Mouse (Mus musculus) liver, adult 2 months (tissue): Measurements from ENCODE around the gene Iapp. TPM values are rescaled to one million over a fixed set of nuclear protein-coding genes. Genes with fewer than 3 reads are reported as not detected.
A peak's percentile ranks its signal among the peaks of the same experiment; 100 is the strongest.
"Not testable (repeated sequence)": the region's sequence is repeated elsewhere in the genome, so short reads cannot be mapped to it uniquely, and the experiment has no call there.

Experiments
- DNase-seq: peaks from one replicate; pipeline ENCODE4 v3.0.0-alpha.2; 2011; ENCODE audit warnings: low read depth, low spot score; ENCODE audit errors: extremely low read depth
- H3K27ac ChIP-seq: fragments of 200-500 bp; replicated peaks from 2 replicates; pipeline ENCODE4 v1.5.1; 2012; ENCODE audit warnings: low read depth, mild to moderate bottlenecking, control low read depth, inconsistent platforms, low read length; ENCODE audit not compliant: insufficient read depth
- H3K27me3 ChIP-seq: fragments of 200-500 bp; 2 replicates; pipeline ENCODE4 v1.6.1; 2012; ENCODE audit warnings: mild to moderate bottlenecking, moderate library complexity, low read length, inconsistent platforms; ENCODE audit not compliant: control insufficient read depth, insufficient read depth
- H3K36me3 ChIP-seq: fragments of 200-500 bp; 2 replicates; pipeline ENCODE4 v1.6.1; 2012; ENCODE audit warnings: low read length, inconsistent platforms; ENCODE audit not compliant: control insufficient read depth, insufficient read depth
- H3K4me1 ChIP-seq: fragments of 200-500 bp; 2 replicates; pipeline ENCODE4 v1.6.1; 2011; ENCODE audit warnings: low read length; ENCODE audit not compliant: control insufficient read depth, insufficient read depth
- H3K4me3 ChIP-seq: fragments of 200-500 bp; 2 replicates; pipeline ENCODE4 v1.5.1; 2011; ENCODE audit warnings: low read depth, mild to moderate bottlenecking, control low read depth, low read length, moderate library complexity; ENCODE audit not compliant: insufficient read depth
- H3K79me2 ChIP-seq: fragments of 200-500 bp; 2 replicates; pipeline ENCODE4 v1.6.1; 2012; ENCODE audit warnings: inconsistent platforms, mild to moderate bottlenecking, low read length, moderate library complexity; ENCODE audit not compliant: control insufficient read depth, insufficient read depth
- H3K9ac ChIP-seq: fragments of 200-500 bp; 2 replicates; pipeline ENCODE4 v1.6.1; 2012; ENCODE audit warnings: low read depth, mild to moderate bottlenecking, control low read depth, inconsistent platforms, low read length
- CTCF ChIP-seq: fragments of 200-500 bp; IDR thresholded peaks from 2 replicates; pipeline ENCODE4 v1.5.1; 2011; ENCODE audit warnings: low read depth, low read length, control low read depth
- POLR2A ChIP-seq: fragments of 200-500 bp; IDR thresholded peaks from 2 replicates; pipeline ENCODE4 v1.6.1; 2011; ENCODE audit warnings: low read length, control low read depth; ENCODE audit not compliant: insufficient read depth; ENCODE audit errors: extremely low read depth
- WGBS: fragments of 180-500 bp; shearing (Covaris S2); methylation state at CpG from one replicate; pipeline ENCODE4 v1.1.7; 2018; 5-methylcytosine and 5-hydroxymethylcytosine counted together
- polyA plus RNA-seq: library from polyadenylated mRNA; depleted of rRNA; stranded (reverse); fragments of >200 nt; gene quantifications from 2 replicates; pipeline ENCODE4 v1.2.3, GENCODE M21; 2012; rRNA removed
- total RNA-seq: library from RNA; depleted of rRNA; stranded (reverse); fragments of >200 nt; gene quantifications from 2 replicates; pipeline ENCODE4 v1.2.3, GENCODE M21; 2014; rRNA removed

The Iapp gene
- total and polyA plus RNA-seq, 2 experiments, result not detected

GRCm38 (mm10) chr6:142343561-142343960 lies 45.3 kb downstream of the Iapp start:
- H3K27ac ChIP-seq, result no peak overlapping the region
- no peaks in the 10 kb centered on the region for H3K27me3 ChIP-seq
- H3K4me3 ChIP-seq, result no peak overlapping the region
- H3K4me1 ChIP-seq, result peaks cover 1% of the 10 kb centered on the region; the same call in 1 of the 2 replicates
- WGBS, result 62% methylated on average over 2 of the region's 2 CpGs
- H3K79me2 ChIP-seq, result no peaks in the 10 kb centered on the region
- no peak overlapping the region for H3K9ac ChIP-seq
- H3K36me3 ChIP-seq, result no peaks in the 10 kb centered on the region
- peak; percentile 36 for DNase-seq
- peak; percentile 53; the same call in 1 of the 2 replicates for TF ChIP-seq CTCF
- TF ChIP-seq POLR2A, result no peak

GRCm38 (mm10) chr6:142345440-142346038 lies 47.3 kb downstream of the Iapp start, which contains the start of gene Pyroxd1:
Gene Pyroxd1, plus strand, starts transcription at chr6:142345654.
- under 1% methylated on average over 48 of the region's 48 CpGs for WGBS
- peak; percentile 86 for DNase-seq
- peak within 1 kb of the TSS; percentile 81 for H3K27ac ChIP-seq
- peak within 1 kb of the TSS; percentile 99 for H3K4me3 ChIP-seq
- H3K36me3 ChIP-seq, result peaks cover 6% of the 10 kb centered on the region; the same call in 1 of the 2 replicates
- peaks cover 1% of the 10 kb centered on the region; the same call in 1 of the 2 replicates for H3K4me1 ChIP-seq
- H3K27me3 ChIP-seq, result no peaks in the 10 kb centered on the region
- TF ChIP-seq POLR2A (0 out of 2 replicates have a peak, but pooled peaks have one; percentile 32), CTCF (no peak)
- peak within 1 kb of the TSS; percentile 97 for H3K9ac ChIP-seq
- H3K79me2 ChIP-seq, result no peaks in the 10 kb centered on the region

GRCm38 (mm10) chr6:142346181-142347110 lies 48.2 kb downstream of the Iapp start:
- DNase-seq, result no peak
- Histone ChIP-seq H3K27me3 (no peaks in the 10 kb centered on the region), H3K4me3 (peak overlapping the region; percentile 99; the same call in 1 of the 2 replicates), H3K9ac (no peak overlapping the region), H3K79me2 (no peaks in the 10 kb centered on the region), H3K4me1 (peaks cover 1% of the 10 kb centered on the region; the same call in 1 of the 2 replicates), H3K27ac (no peak overlapping the region), H3K36me3 (peaks cover 7% of the 10 kb centered on the region; the same call in 1 of the 2 replicates)
- 20% methylated on average over 12 of the region's 12 CpGs for WGBS
- TF ChIP-seq CTCF, result no peak
- no peak for TF ChIP-seq POLR2A

- Histone ChIP-seq H3K4me1 (peaks cover 1% of the 10 kb centered on the region; the same call in 1 of the 2 replicates), H3K27me3 (no peaks in the 10 kb centered on the region), H3K27ac (no peak overlapping the region), H3K79me2 (no peaks in the 10 kb centered on the region), H3K36me3 (peaks cover 14% of the 10 kb centered on the region; the same call in 1 of the 2 replicates), H3K9ac (no peak overlapping the region), H3K4me3 (no peak overlapping the region)
- WGBS, result 54% methylated on average over 11 of the region's 11 CpGs
- DNase-seq, result peak; percentile 5
- TF ChIP-seq CTCF (no peak), POLR2A (no peak)
These were observed 49.5 kb downstream of the Iapp start for GRCm38 (mm10) chr6:142347431-142348385.

GRCm38 (mm10) chr6:142352099-142352498 lies 53.9 kb downstream of the Iapp start:
- H3K4me3 ChIP-seq, DNase-seq, H3K9ac ChIP-seq, H3K27ac ChIP-seq, H3K27me3 ChIP-seq, H3K4me1 ChIP-seq, H3K79me2 ChIP-seq: not testable (repeated sequence)
- 92% methylated on average over 3 of the region's 3 CpGs for WGBS
- H3K36me3 ChIP-seq, result peaks cover 34% of the 10 kb centered on the region

Other genes starting within 250 kb of the Iapp start
- gene Slco1a6, start 89.9 kb upstream of the Iapp start, total RNA-seq, result not detected in 2 replicates
- gene Slco1a6, start 89.9 kb upstream of the Iapp start, polyA plus RNA-seq, result not detected in 2 replicates
- gene Slco1a5, start 24.6 kb downstream of the Iapp start, total RNA-seq, result not detected in 2 replicates
- gene Slco1a5, start 24.6 kb downstream of the Iapp start, polyA plus RNA-seq, result not detected in 2 replicates
- 9.9 and 12.8 TPM in 2 replicates for gene Pyroxd1, start 47.2 kb downstream of the Iapp start, total RNA-seq
- gene Pyroxd1, start 47.2 kb downstream of the Iapp start, polyA plus RNA-seq, result 3.3 and 4.1 TPM in 2 replicates
- 5.7 and 6.6 TPM in 2 replicates for gene Recql, start 88.7 kb downstream of the Iapp start, total RNA-seq
- gene Recql, start 88.7 kb downstream of the Iapp start, polyA plus RNA-seq, result 1.2 and 1.6 TPM in 2 replicates
- 2.5 and 3.3 TPM in 2 replicates for gene Golt1b, start 88.8 kb downstream of the Iapp start, total RNA-seq
- gene Golt1b, start 88.8 kb downstream of the Iapp start, polyA plus RNA-seq, result 1.2 and 1.7 TPM in 2 replicates
- gene Spx, start 115.0 kb downstream of the Iapp start, total RNA-seq, result not detected in 2 replicates
- gene Spx, start 115.0 kb downstream of the Iapp start, polyA plus RNA-seq, result not detected in 2 replicates
- 171 and 184 TPM in 2 replicates for gene Gys2, start 174.7 kb downstream of the Iapp start, total RNA-seq
- 43.1 and 51.7 TPM in 2 replicates for gene Gys2, start 174.7 kb downstream of the Iapp start, polyA plus RNA-seq
- gene Ldhb, start 209.5 kb downstream of the Iapp start, total RNA-seq, result 3.9 and 4.2 TPM in 2 replicates
- gene Ldhb, start 209.5 kb downstream of the Iapp start, polyA plus RNA-seq, result 2.6 and 2.8 TPM in 2 replicates